Mouse (Mus musculus): ENCODE data around the gene Oosp3. TPM values are rescaled to one million over a fixed set of nuclear protein-coding genes. Genes with fewer than 3 reads are reported as not detected.

Oosp3 gene
- total and polyA plus RNA-seq, 3 experiments = not detected

- Histone ChIP-seq H3K27me3 (ENCODE audit: control insufficient read depth in 1 of 2, insufficient read depth in 2 of 2, low read length in 2 of 2) (peaks cover 5 to 9% of the 10 kb centered on the region in 2 experiments), H3K79me2 (ENCODE audit: control insufficient read depth, insufficient read depth, low read length, poor library complexity) (no peaks in the 10 kb centered on the region), H3K27ac (ENCODE audit: control insufficient read depth, low read depth, low read length) (no peak overlapping the region), H3K4me3 (ENCODE audit: control insufficient read depth in 1 of 2, insufficient read depth in 1 of 2, low read depth in 2 of 2, low read length in 2 of 2) (no peak overlapping the region), H3K9me3 (replicated peaks; ENCODE audit: insufficient read depth, low read length) (no peaks in the 10 kb centered on the region), H3K4me1 (ENCODE audit: control insufficient read depth in 1 of 2, insufficient read depth in 2 of 2, low read length in 2 of 2) (no peaks in the 10 kb centered on the region), H3K36me3 (ENCODE audit: control insufficient read depth in 1 of 2, insufficient read depth in 2 of 2, low read length in 2 of 2) (no peaks in the 10 kb centered on the region), H3K9ac (ENCODE audit: control insufficient read depth, low read depth, low read length, poor library complexity, severe bottlenecking) (no peak overlapping the region)
- no peak for DNase-seq (ENCODE audit: low read depth, low spot score)
- TF ChIP-seq ZKSCAN1 (IDR thresholded peaks at IDR 0.05; ENCODE audit: low read depth, low read length) = no peak
- no peak for TF ChIP-seq NRF1 (IDR thresholded peaks at IDR 0.05; ENCODE audit: insufficient read depth, low read depth, low read length, poor library complexity, severe bottlenecking)
- no peak for TF ChIP-seq NELFE (IDR thresholded peaks at IDR 0.05; ENCODE audit: low read depth, low read length)
- TF ChIP-seq RCOR1 (IDR thresholded peaks at IDR 0.05; ENCODE audit: low read depth, low read length) = no peak
- TF ChIP-seq ETS1 (IDR thresholded peaks at IDR 0.05; ENCODE audit: low read depth, low read length) = no peak
- no peak for TF ChIP-seq TAL1 (IDR thresholded peaks at IDR 0.05; ENCODE audit: low read length)
- TF ChIP-seq USF1 (IDR thresholded peaks at IDR 0.05; ENCODE audit: low read depth, low read length) = no peak
- no peak for TF ChIP-seq POLR2A (IDR thresholded peaks at IDR 0.05; ENCODE audit: control insufficient read depth in 1 of 2, insufficient read depth in 1 of 2, low read depth in 1 of 2, low read length in 2 of 2, poor library complexity in 1 of 2)
- TF ChIP-seq BHLHE40 (IDR thresholded peaks at IDR 0.05; ENCODE audit: borderline replicate concordance, low read depth, low read length) = no peak
- TF ChIP-seq GABPA (IDR thresholded peaks at IDR 0.05; ENCODE audit: low read depth, low read length) = no peak
- no peak for TF ChIP-seq ZMIZ1 (IDR thresholded peaks at IDR 0.05; ENCODE audit: low read depth, low read length)
Measured at GRCm38 (mm10) chr19:11712451-11712850, 15.6 kb downstream of the Oosp3 start.

GRCm38 (mm10) chr19:11720071-11720470, 23.2 kb downstream of the Oosp3 start:
- Histone ChIP-seq H3K27me3 (ENCODE audit: control insufficient read depth in 1 of 2, insufficient read depth in 2 of 2, low read length in 2 of 2) (peaks cover under 1 to 2% of the 10 kb centered on the region in 2 experiments; a peak in 2 of 4 replicates), H3K9ac (ENCODE audit: control insufficient read depth, low read depth, low read length, poor library complexity, severe bottlenecking) (no peak overlapping the region), H3K4me1 (ENCODE audit: control insufficient read depth in 1 of 2, insufficient read depth in 2 of 2, low read length in 2 of 2) (peaks cover 0 to 5% of the 10 kb centered on the region in 2 experiments; a peak in 2 of 4 replicates), H3K36me3 (ENCODE audit: control insufficient read depth in 1 of 2, insufficient read depth in 2 of 2, low read length in 2 of 2) (no peaks in the 10 kb centered on the region; a peak in 1 of 4 replicates), H3K9me3 (replicated peaks; ENCODE audit: insufficient read depth, low read length) (no peaks in the 10 kb centered on the region), H3K79me2 (ENCODE audit: control insufficient read depth, insufficient read depth, low read length, poor library complexity) (no peaks in the 10 kb centered on the region), H3K27ac (ENCODE audit: control insufficient read depth, low read depth, low read length) (no peak overlapping the region), H3K4me3 (ENCODE audit: control insufficient read depth in 1 of 2, insufficient read depth in 1 of 2, low read depth in 2 of 2, low read length in 2 of 2) (no peak overlapping the region)
- TF ChIP-seq MYC (IDR thresholded peaks at IDR 0.05; ENCODE audit: low read depth, low read length) (no peak), CHD1 (IDR thresholded peaks at IDR 0.05; ENCODE audit: low read depth, low read length) (no peak), ZKSCAN1 (IDR thresholded peaks at IDR 0.05; ENCODE audit: low read depth, low read length) (no peak), ZC3H11A (IDR thresholded peaks at IDR 0.05; ENCODE audit: low read depth, low read length) (no peak), NRF1 (IDR thresholded peaks at IDR 0.05; ENCODE audit: insufficient read depth, low read depth, low read length, poor library complexity, severe bottlenecking) (no peak), JUND (IDR thresholded peaks at IDR 0.05; ENCODE audit: low read depth, low read length) (no peak), ZNF384 (IDR thresholded peaks at IDR 0.05; ENCODE audit: low read depth, low read length) (no peak), POLR2AphosphoS5 (IDR thresholded peaks at IDR 0.05; ENCODE audit: borderline replicate concordance, low read depth, low read length) (no peak), TBP (IDR thresholded peaks at IDR 0.05; ENCODE audit: low read depth, low read length) (no peak), GABPA (IDR thresholded peaks at IDR 0.05; ENCODE audit: low read depth, low read length) (no peak)
- DNase-seq (ENCODE audit: low read depth, low spot score) = no peak

All from MEL (cell line).